Mouse (Mus musculus) lung, adult 2 months (tissue): ENCODE measurements around the gene Ptpn3. TPM values are rescaled to one million over a fixed set of nuclear protein-coding genes. Genes with fewer than 3 reads are reported as not detected.

Source experiments
- DNase-seq: peaks from one replicate; pipeline ENCODE4 v3.0.0; 2022
- H3K4me1 ChIP-seq: fragments of 200-500 bp; 2 replicates; pipeline ENCODE4 v1.6.1; 2011; ENCODE audit warnings: low read length; ENCODE audit not compliant: control insufficient read depth, insufficient read depth
- H3K4me3 ChIP-seq: fragments of 200-500 bp; replicated peaks from 2 replicates; pipeline ENCODE3; 2011; ENCODE audit warnings: low read depth, mild to moderate bottlenecking, control low read depth, low read length; ENCODE audit errors: extremely low read depth
- CTCF ChIP-seq: fragments of 200-500 bp; IDR thresholded peaks from 2 replicates; pipeline ENCODE4 v1.5.1; 2011; ENCODE audit warnings: mild to moderate bottlenecking, low read length, control low read depth; ENCODE audit not compliant: insufficient read depth
- POLR2A ChIP-seq: fragments of 200-500 bp; IDR thresholded peaks from 2 replicates; pipeline ENCODE4 v1.6.1; 2011; ENCODE audit warnings: low read depth, mild to moderate bottlenecking, control low read depth, low read length, borderline replicate concordance; ENCODE audit errors: extremely low read depth
- WGBS: fragments of 180-500 bp; shearing (Covaris S2); methylation state at CpG from one replicate; pipeline ENCODE4 v1.1.7; 2018; 5-methylcytosine and 5-hydroxymethylcytosine counted together
- polyA plus RNA-seq: library from polyadenylated mRNA; depleted of rRNA; stranded (reverse); fragments of >200 nt; gene quantifications from 2 replicates; pipeline ENCODE4 v1.2.3, GENCODE M21; 2012

The Ptpn3 gene
- polyA plus RNA-seq, 1 experiment, result 10.8 TPM

GRCm38 (mm10) chr4:57166922-57167870 is 134.4 kb downstream of the Ptpn3 start:
- peak; percentile 66 for DNase-seq
- H3K4me3 ChIP-seq, result no peak overlapping the region
- no peak for TF ChIP-seq CTCF
- TF ChIP-seq POLR2A, result no peak
- WGBS, result 43% methylated on average over 12 of the region's 12 CpGs
- H3K4me1 ChIP-seq, result no peaks in the 10 kb centered on the region; the same call in 1 of the 2 replicates

- no peak overlapping the region for H3K4me3 ChIP-seq
- DNase-seq, result no peak
- 48% methylated on average over 3 of the region's 3 CpGs for WGBS
- no peaks in the 10 kb centered on the region; the same call in 1 of the 2 replicates for H3K4me1 ChIP-seq
- TF ChIP-seq CTCF (no peak), POLR2A (no peak)
Observed at GRCm38 (mm10) chr4:57165654-57166053, 136.0 kb downstream of the Ptpn3 start.

GRCm38 (mm10) chr4:57164578-57165210 is 136.9 kb downstream of the Ptpn3 start:
- H3K4me3 ChIP-seq, result no peak overlapping the region
- no peaks in the 10 kb centered on the region; the same call in 1 of the 2 replicates for H3K4me1 ChIP-seq
- 76% methylated on average over 9 of the region's 9 CpGs for WGBS
- TF ChIP-seq CTCF (no peak), POLR2A (no peak)
- no peak for DNase-seq

- TF ChIP-seq CTCF, result no peak
- no peak for TF ChIP-seq POLR2A
- WGBS, result 50% methylated on average over 10 of the region's 10 CpGs
Observed at GRCm38 (mm10) chr4:57162789-57163722, 138.6 kb downstream of the Ptpn3 start.

DNA sequence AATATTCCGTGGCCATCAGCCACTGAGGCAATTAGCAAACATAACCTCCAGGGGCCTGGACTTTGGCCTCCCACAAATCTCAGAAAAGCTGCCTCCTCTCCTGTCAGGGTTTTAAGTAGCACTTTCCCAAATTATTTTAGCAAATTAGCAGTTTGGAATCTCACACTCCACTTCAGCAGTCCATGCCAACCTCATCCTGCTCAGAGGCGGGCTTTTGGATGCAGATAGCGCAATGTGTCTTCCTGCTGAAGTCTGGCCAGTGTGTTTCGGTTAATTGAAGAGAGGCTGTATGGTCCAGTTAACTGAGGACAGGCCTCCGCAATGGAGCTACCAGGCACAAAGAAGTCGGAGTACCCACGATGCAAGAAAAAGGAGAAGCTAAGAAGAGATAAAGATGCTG is 141.1 kb downstream of the Ptpn3 start:
- no peak for DNase-seq
- no peak overlapping the region for H3K4me3 ChIP-seq
- WGBS, result 73% methylated on average over 7 of the region's 7 CpGs
- no peak for TF ChIP-seq CTCF
- TF ChIP-seq POLR2A, result no peak
- no peaks in the 10 kb centered on the region; the same call in 1 of the 2 replicates for H3K4me1 ChIP-seq

More at GRCm38 (mm10) chr4:57162789-57163722, 138.6 kb downstream of the Ptpn3 start:
- Histone ChIP-seq H3K4me3 (no peak overlapping the region), H3K4me1 (no peaks in the 10 kb centered on the region; the same call in 1 of the 2 replicates)
- no peak for DNase-seq

DNA sequence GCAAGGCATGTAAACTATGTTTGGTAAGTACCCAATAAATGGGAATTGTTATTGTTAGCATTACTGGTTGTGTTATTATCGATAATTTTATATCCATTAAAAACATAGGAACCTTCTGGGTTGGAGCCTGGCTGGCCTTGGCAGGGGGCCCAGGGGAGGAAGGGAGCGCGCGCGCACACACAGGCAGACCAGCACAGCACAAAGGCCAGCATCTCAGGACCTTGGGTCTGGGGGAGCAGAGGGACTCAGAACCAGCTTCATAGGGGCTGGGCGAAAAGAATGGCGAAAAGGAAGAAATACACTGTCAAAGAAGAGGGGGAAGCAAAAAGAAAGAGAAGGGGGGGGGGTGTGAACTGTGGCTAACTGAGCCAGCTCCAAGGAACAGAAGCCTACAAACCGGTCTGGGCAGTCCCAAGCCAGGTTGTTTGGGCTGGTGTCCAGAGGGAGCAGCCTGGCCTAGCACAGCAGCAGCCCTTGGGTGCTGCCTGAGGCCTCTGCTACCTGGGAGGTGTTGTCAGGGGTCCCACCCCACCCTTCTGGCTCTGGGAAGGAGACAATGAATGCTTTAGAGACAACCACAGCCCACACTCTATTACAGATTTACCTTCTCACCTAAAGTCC is 145.0 kb downstream of the Ptpn3 start:
- WGBS, result 51% methylated on average over 8 of the region's 8 CpGs
- DNase-seq, result peak; percentile 53
- Histone ChIP-seq H3K4me3 (no peak overlapping the region), H3K4me1 (0 out of 2 replicates have a peak, but pooled peaks cover 2% of the 10 kb centered on the region)
- TF ChIP-seq POLR2A (no peak), CTCF (no peak)

DNA sequence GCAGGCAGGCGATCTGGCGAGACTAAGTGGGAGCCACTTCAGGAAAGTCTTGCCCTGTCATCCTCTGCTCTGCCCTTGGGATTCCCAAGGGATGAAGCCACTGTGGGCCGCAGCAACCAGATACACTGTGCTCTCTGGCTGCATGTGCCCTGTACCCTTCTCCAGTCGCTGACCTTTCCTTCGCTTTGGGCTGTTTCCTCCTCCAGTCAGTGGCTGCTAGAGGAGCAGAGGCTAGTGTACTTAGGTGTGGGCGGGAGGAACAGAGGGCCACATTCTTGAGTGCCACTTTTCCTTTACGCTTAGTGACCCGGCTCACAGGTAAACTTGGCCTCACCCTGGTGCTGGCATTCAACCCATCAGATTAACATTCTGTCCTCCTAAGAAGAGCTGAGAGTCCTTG is 147.8 kb downstream of the Ptpn3 start:
- 37% methylated on average over 8 of the region's 8 CpGs for WGBS
- 0 out of 2 replicates have a peak, but pooled peaks cover 2% of the 10 kb centered on the region for H3K4me1 ChIP-seq
- peak; percentile 30; the same call in 1 of the 2 replicates for TF ChIP-seq POLR2A
- no peak for TF ChIP-seq CTCF
- H3K4me3 ChIP-seq, result no peak overlapping the region
- peak; percentile 73 for DNase-seq

DNA sequence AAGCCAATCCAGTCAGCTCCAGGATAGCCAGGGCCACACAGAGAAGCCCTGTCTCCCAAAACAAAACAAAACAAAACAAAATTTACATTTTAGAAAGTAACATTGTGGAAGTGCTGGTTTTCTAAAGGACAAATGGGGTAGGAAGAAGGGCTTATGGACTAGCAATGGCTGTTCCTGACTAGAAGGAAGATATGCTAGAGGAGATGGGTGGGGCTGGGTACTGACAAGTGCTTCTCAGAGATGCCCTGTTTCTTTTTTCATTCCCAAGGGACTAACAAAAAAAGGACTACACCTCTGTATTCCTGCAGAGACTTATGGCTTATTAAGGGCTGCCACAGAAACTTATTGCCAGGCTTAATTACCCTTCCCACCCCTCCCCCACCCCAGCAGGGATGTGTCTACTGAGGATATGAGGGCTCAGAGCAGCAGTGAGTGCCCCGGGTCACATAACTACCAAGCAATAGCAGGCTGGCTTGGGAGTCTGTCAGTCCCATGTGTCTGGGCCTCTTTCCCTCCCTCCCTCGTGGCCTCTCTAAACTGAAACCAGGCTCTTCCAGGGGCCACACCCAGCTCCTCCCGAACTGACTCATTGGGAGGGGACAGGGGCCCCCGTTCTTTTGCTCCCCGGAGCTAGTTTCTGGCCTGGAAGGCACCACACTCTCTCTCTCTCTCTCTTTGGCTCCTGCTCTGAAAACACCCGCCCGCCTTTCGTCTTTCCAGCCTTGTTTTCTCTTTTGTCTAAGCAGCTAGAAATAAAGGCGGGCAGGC is 148.4 kb downstream of the Ptpn3 start:
- TF ChIP-seq POLR2A, result no peak
- TF ChIP-seq CTCF, result no peak
- peak overlapping the region; percentile 4 for H3K4me3 ChIP-seq

More for the DNA sequence above, 148.4 kb downstream of the Ptpn3 start:
- 13% methylated on average over 9 of the region's 9 CpGs for WGBS
- DNase-seq, result no peak
- H3K4me1 ChIP-seq, result 0 out of 2 replicates have a peak, but pooled peaks cover 2% of the 10 kb centered on the region
